ENCODE assay signal across 11 mouse cellular contexts in genomic region chr3:50014396-50014795, GRCm38 (mm10).
DNase-seq lines count a peak whose midpoint lies in the region; TF ChIP-seq lines count a peak whose summit lies in the region.
"Had no signal": no experiment of that assay in that cellular context is flagged by ENCODE, and none has a peak within 500 bp of the region (broad histone marks: within the 10 kb centered on the region; RNA-seq: fewer than 3 reads in every experiment).

No protein-coding gene starts in this region.

- no peaks in the 10 kb centered on the region for H3K4me1 ChIP-seq in lung, adult 2 months (ENCODE audit: control insufficient read depth, insufficient read depth, low read length)
- H3K4me1 ChIP-seq: heart, embryonic 15.5 days; liver, embryonic 13.5 days had no signal

- WGBS in lung, adult 2 months: 60% methylated on average over 4 of the region's 4 CpGs

- peak; percentile 8 to 58 for DNase-seq in lung, postnatal 4 days
- DNase-seq in lung, adult 2 months: no peak
- peak; percentile 15 to 31 for DNase-seq in frontal cortex, postnatal 36 days (ENCODE audit: low spot score in 2 of 2)
- peak; percentile 3 to 49 for DNase-seq in left cerebral cortex, postnatal 25 days (ENCODE audit: low spot score in 2 of 2)
- DNase-seq in telencephalon, adult 2 months (ENCODE audit: low read depth, low spot score): peak; percentile 47
- DNase-seq in c-Kit-positive CD71-positive TER-119-positive erythroid progenitor cells, embryonic 14.5 days (ENCODE audit: low spot score): no peak
- no peak for DNase-seq in urinary bladder, postnatal 36 days (ENCODE audit: low spot score in 2 of 2)
- no peak for DNase-seq in kidney, adult 11 months
- DNase-seq: embryo, embryonic 11 days; liver, embryonic 13.5 days had no signal

- no peak for TF ChIP-seq POLR2A in lung, adult 2 months (IDR thresholded peaks at IDR 0.05; ENCODE audit: borderline replicate concordance, extremely low read depth, low read depth, low read length)

- intact Hi-C loops in left cerebral cortex, postnatal 25 days (cut with DNase I): no loop called here

- H3K4me3 ChIP-seq in lung, adult 2 months (replicated peaks; ENCODE audit: extremely low read depth, low read depth, low read length): no peak overlapping the region
- H3K4me3 ChIP-seq: heart, embryonic 15.5 days; liver, embryonic 13.5 days had no signal

- no peak for TF ChIP-seq CTCF in lung, adult 2 months (IDR thresholded peaks at IDR 0.05; ENCODE audit: insufficient read depth, low read length)

Comparison
In these comparisons a context has a peak if more than half of its experiments do, and no peak if none do; other contexts are left out.
1. DNase-seq: peak in lung, postnatal 4 days (2 of 2), frontal cortex, postnatal 36 days (2 of 2), left cerebral cortex, postnatal 25 days (2 of 2) and telencephalon, adult 2 months (single experiment); none in lung, adult 2 months (single experiment), c-Kit-positive CD71-positive TER-119-positive erythroid progenitor cells, embryonic 14.5 days (single experiment), urinary bladder, postnatal 36 days (0 of 2) and kidney, adult 11 months (single experiment).